Mouse (Mus musculus) lung, postnatal 0 days (tissue): ENCODE data around the gene Gm10401. TPM values are rescaled to one million over a fixed set of nuclear protein-coding genes. Genes with fewer than 3 reads are reported as not detected.
A peak's percentile ranks its signal among the peaks of the same experiment; 100 is the strongest.

ENCODE experiments used
- ATAC-seq: fragments of 200-750 bp; cut with Nextera tagmentation; 2 replicates; pipeline ENCODE4 v1.8.0; 2017; ENCODE audit warnings: moderate library complexity
- DNase-seq: peaks from one replicate; pipeline ENCODE4 v3.0.0-alpha.2; 2016; ENCODE audit warnings: low spot score
- H3K27ac ChIP-seq: fragments of 300-500 bp; sonication (generic); 2 replicates; pipeline ENCODE4 v1.5.1; 2014; ENCODE audit warnings: antibody characterized with exemption, mild to moderate bottlenecking, low read length, mixed read lengths
- H3K27me3 ChIP-seq: fragments of 300-500 bp; sonication (generic); replicated peaks from 2 replicates; pipeline ENCODE4 v1.6.1; 2014; ENCODE audit warnings: low read length, mixed read lengths; ENCODE audit not compliant: insufficient read depth
- H3K36me3 ChIP-seq: fragments of 300-500 bp; sonication (generic); 2 replicates; pipeline ENCODE4 v1.6.1; 2014; ENCODE audit warnings: low read length, mixed read lengths; ENCODE audit not compliant: insufficient read depth
- H3K4me1 ChIP-seq: fragments of 300-500 bp; sonication (generic); 2 replicates; pipeline ENCODE4 v1.6.1; 2014; ENCODE audit warnings: antibody characterized with exemption, low read depth, low read length, mixed read lengths; ENCODE audit not compliant: insufficient read depth
- H3K4me2 ChIP-seq: fragments of 300-500 bp; sonication (generic); replicated peaks from 2 replicates; pipeline ENCODE4 v1.6.1; 2014; ENCODE audit warnings: low read depth, mild to moderate bottlenecking, low read length, moderate library complexity, mixed read lengths
- H3K4me3 ChIP-seq: fragments of 300-500 bp; sonication (generic); 2 replicates; pipeline ENCODE4 v1.5.1; 2014; ENCODE audit warnings: low read depth, low read length
- H3K9ac ChIP-seq: fragments of 300-500 bp; sonication (generic); replicated peaks from 2 replicates; pipeline ENCODE4 v1.6.1; 2014; ENCODE audit warnings: low read depth, mild to moderate bottlenecking
- H3K9me3 ChIP-seq: fragments of 300-500 bp; sonication (generic); 2 replicates; pipeline ENCODE4 v1.6.1; 2016; ENCODE audit warnings: low read length, mixed read lengths
- CTCF ChIP-seq: IDR thresholded peaks from 2 replicates; pipeline ENCODE4 v1.5.1; 2016; ENCODE audit warnings: antibody characterized with exemption, mild to moderate bottlenecking
- EP300 ChIP-seq: IDR thresholded peaks from 2 replicates; pipeline ENCODE4 v1.6.1; 2016; ENCODE audit warnings: antibody characterized with exemption, mild to moderate bottlenecking, control low read depth
- WGBS: fragments of 180-500 bp; shearing (Covaris S2); extraction: QIAGEN DNeasy Blood & Tissue Kit; methylation state at CpG from one replicate; pipeline ENCODE4 v1.1.7; 2014; 5-methylcytosine and 5-hydroxymethylcytosine counted together
- polyA plus RNA-seq: library from polyadenylated mRNA; unstranded; fragments of >200 nt; fragmentation: Nextera tagmentation; extraction: Ambion mirVana; gene quantifications from 2 replicates; pipeline ENCODE4 v1.2.1, GENCODE M21; 2015

The Gm10401 gene
- polyA plus RNA-seq, 1 experiment from 2014 or later: 32.4 TPM

GRCm38 (mm10) chr5:115091015-115091414 is 7.1 kb downstream of the Gm10401 start:
- Histone ChIP-seq H3K27me3 (no peaks in the 10 kb centered on the region), H3K9ac (no peak overlapping the region), H3K36me3 (peaks cover 36% of the 10 kb centered on the region), H3K4me3 (no peak overlapping the region), H3K9me3 (no peaks in the 10 kb centered on the region), H3K4me1 (no peaks in the 10 kb centered on the region), H3K4me2 (no peak overlapping the region), H3K27ac (no peak overlapping the region)
- WGBS: 67% methylated on average over 3 of the region's 3 CpGs
- no peak for DNase-seq
- TF ChIP-seq CTCF (no peak), EP300 (no peak)
- ATAC-seq: no peak

DNA sequence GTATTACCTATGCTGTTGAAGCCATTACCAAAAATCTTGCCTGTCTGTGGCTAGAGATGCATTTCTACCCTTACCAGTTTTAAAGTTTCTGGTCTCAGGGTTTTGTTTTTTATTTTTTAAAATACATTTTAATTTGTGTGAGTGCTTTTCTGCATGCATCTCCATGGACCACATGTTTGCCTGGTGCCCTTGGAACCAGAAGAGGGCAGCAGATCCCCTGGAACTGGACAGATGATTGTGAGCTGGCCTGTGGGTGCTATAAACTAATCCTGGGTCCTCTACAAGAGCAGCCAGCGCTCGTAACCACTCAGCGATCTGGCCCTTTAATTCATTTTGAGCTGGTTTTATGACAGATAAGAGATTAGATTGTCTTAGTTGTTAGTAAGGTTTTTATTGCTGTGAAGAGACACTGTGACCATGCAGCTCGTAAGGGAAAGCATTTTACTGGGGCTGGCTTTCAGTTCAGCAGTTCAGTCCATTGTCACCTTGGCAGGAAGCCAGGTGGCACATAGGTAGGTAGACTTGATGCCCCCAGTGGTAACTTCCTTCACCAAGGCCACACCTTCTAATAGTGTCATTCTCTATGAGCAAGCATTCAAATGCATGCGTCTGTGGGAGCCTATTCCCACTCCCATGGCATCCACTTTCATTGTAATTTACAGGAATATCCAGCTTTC is 8.4 kb downstream of the Gm10401 start:
- ATAC-seq: no peak
- no peak overlapping the region for H3K9ac ChIP-seq
- H3K36me3 ChIP-seq: peaks cover 26% of the 10 kb centered on the region
- H3K4me1 ChIP-seq: no peaks in the 10 kb centered on the region
- H3K9me3 ChIP-seq: no peaks in the 10 kb centered on the region
- 0 out of 2 replicates have a peak, but pooled peaks have one; percentile 20 for TF ChIP-seq CTCF
- TF ChIP-seq EP300: no peak
- no peak overlapping the region for H3K27ac ChIP-seq
- H3K27me3 ChIP-seq: no peaks in the 10 kb centered on the region
- DNase-seq: no peak
- H3K4me3 ChIP-seq: no peak overlapping the region
- WGBS: 94% methylated on average over 5 of the region's 5 CpGs
- no peak overlapping the region for H3K4me2 ChIP-seq

- WGBS: 89% methylated on average over 2 of the region's 2 CpGs
Observed at GRCm38 (mm10) chr5:115085675-115086074, 12.4 kb downstream of the Gm10401 start.

GRCm38 (mm10) chr5:115083492-115083891 is 14.6 kb downstream of the Gm10401 start:
- Histone ChIP-seq H3K27ac (no peak overlapping the region), H3K4me3 (no peak overlapping the region), H3K4me2 (no peak overlapping the region), H3K27me3 (no peaks in the 10 kb centered on the region), H3K9ac (no peak overlapping the region), H3K36me3 (peaks cover 23% of the 10 kb centered on the region; the same call in 1 of the 2 replicates), H3K4me1 (no peaks in the 10 kb centered on the region), H3K9me3 (no peaks in the 10 kb centered on the region)
- TF ChIP-seq EP300: no peak
- TF ChIP-seq CTCF: no peak
- ATAC-seq (no peak), DNase-seq (no peak)
- 79% methylated on average over 6 of the region's 6 CpGs for WGBS

More at GRCm38 (mm10) chr5:115085675-115086074, 12.4 kb downstream of the Gm10401 start:
- H3K9ac ChIP-seq: no peak overlapping the region
- H3K27me3 ChIP-seq: no peaks in the 10 kb centered on the region
- TF ChIP-seq CTCF (no peak), EP300 (no peak)
- no peak overlapping the region for H3K4me2 ChIP-seq
- ATAC-seq (no peak), DNase-seq (no peak)
- H3K36me3 ChIP-seq: peaks cover 36% of the 10 kb centered on the region
- no peaks in the 10 kb centered on the region for H3K4me1 ChIP-seq
- H3K27ac ChIP-seq: no peak overlapping the region
- no peak overlapping the region for H3K4me3 ChIP-seq
- H3K9me3 ChIP-seq: no peaks in the 10 kb centered on the region

GRCm38 (mm10) chr5:115081636-115082035 is 16.5 kb downstream of the Gm10401 start:
- TF ChIP-seq EP300: no peak
- no peak for TF ChIP-seq CTCF
- H3K36me3 ChIP-seq: 0 out of 2 replicates have a peak, but pooled peaks cover 17% of the 10 kb centered on the region
- no peak for ATAC-seq
- no peak overlapping the region for H3K27ac ChIP-seq
- H3K9ac ChIP-seq: no peak overlapping the region
- no peak for DNase-seq
- H3K4me3 ChIP-seq: no peak overlapping the region
- H3K9me3 ChIP-seq: no peaks in the 10 kb centered on the region
- no peaks in the 10 kb centered on the region for H3K27me3 ChIP-seq
- no peaks in the 10 kb centered on the region for H3K4me1 ChIP-seq
- H3K4me2 ChIP-seq: no peak overlapping the region
- WGBS: 81% methylated on average over 5 of the region's 5 CpGs

GRCm38 (mm10) chr5:115076144-115076901 is 21.8 kb downstream of the Gm10401 start:
- ATAC-seq (0 out of 2 replicates have a peak, but pooled peaks have one; percentile 35), DNase-seq (peak; percentile 62)
- H3K4me1 ChIP-seq: peaks cover 15% of the 10 kb centered on the region; the same call in 1 of the 2 replicates
- H3K4me2 ChIP-seq: no peak overlapping the region
- 0 out of 2 replicates have a peak, but pooled peaks cover 10% of the 10 kb centered on the region for H3K36me3 ChIP-seq
- WGBS: 60% methylated on average over 5 of the region's 5 CpGs
- H3K27me3 ChIP-seq: no peaks in the 10 kb centered on the region
- no peaks in the 10 kb centered on the region for H3K9me3 ChIP-seq
- no peak overlapping the region for H3K27ac ChIP-seq
- TF ChIP-seq EP300 (no peak), CTCF (peak; percentile 88)
- H3K4me3 ChIP-seq: no peak overlapping the region
- no peak overlapping the region for H3K9ac ChIP-seq
